ENCODE assay signal across 15 mouse cellular contexts in the genomic region with DNA sequence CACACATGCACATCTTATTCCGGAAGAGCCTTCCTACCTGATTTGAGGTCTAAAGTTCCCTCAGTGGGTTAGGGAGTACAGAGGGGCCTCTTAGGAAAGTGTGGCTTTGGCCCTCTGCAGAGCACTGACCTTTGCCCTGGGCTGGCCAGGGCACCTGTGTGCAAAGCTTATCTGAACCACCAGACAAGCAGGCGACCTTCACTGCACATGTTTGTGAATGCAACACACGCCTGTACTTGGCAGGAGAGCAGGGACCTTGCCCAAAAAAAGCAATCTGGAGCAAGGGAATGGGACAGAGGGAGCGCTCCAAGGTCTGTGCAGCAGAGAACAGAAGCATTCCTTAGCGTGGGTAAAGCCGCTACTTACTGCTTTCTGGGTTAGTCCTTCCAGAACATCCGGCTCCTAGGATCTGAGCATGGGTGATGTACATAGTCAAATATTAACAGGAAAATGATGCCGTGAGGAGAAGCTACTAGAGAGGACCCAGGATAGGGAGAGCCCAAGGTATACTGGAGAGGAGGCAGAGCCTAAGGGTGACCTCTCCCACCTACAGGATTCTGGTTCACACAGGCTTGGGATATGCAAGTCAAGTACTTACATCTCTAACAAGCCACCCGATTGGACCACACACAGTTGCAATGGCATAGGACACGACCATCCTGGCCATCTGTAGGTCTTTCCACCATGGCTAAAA. TPM values are rescaled to one million over a fixed set of nuclear protein-coding genes. Genes with fewer than 3 reads are reported as not detected.
DNase-seq lines count a peak whose midpoint lies in the region; ATAC-seq and TF ChIP-seq lines count a peak whose summit lies in the region.
"Had no signal": no experiment of that assay in that cellular context is flagged by ENCODE, and none has a peak within 500 bp of the region (broad histone marks: within the 10 kb centered on the region; RNA-seq: fewer than 3 reads in every experiment).

No protein-coding gene starts in this region.

- H3K27ac ChIP-seq in liver, embryonic 14.5 days = no peak overlapping the region
- H3K27ac ChIP-seq in hindbrain, embryonic 12.5 days = no peak overlapping the region
- H3K27ac ChIP-seq in neural tube, embryonic 15.5 days (replicated peaks) = no peak overlapping the region
- H3K27ac ChIP-seq: embryonic facial prominence, embryonic 15.5 days; forebrain, embryonic 15.5 days; midbrain, embryonic 12.5 days had no signal

- no peak overlapping the region for H3K9ac ChIP-seq in liver, embryonic 14.5 days (replicated peaks)
- H3K9ac ChIP-seq in hindbrain, embryonic 12.5 days = no peak overlapping the region
- no peak overlapping the region for H3K9ac ChIP-seq in neural tube, embryonic 15.5 days (replicated peaks)
- H3K9ac ChIP-seq: embryonic facial prominence, embryonic 15.5 days; forebrain, embryonic 15.5 days; midbrain, embryonic 12.5 days had no signal

- H3K4me1 ChIP-seq in liver, embryonic 14.5 days (replicated peaks; ENCODE audit: control insufficient read depth in 2 of 2, insufficient read depth in 2 of 2, low read length in 1 of 2) = peaks cover 0 to 8% of the 10 kb centered on the region in 2 experiments; a peak in 2 of 4 replicates
- H3K4me1 ChIP-seq in hindbrain, embryonic 12.5 days = peaks cover 13% of the 10 kb centered on the region
- peaks cover 5% of the 10 kb centered on the region; the same call in 1 of the 2 replicates for H3K4me1 ChIP-seq in neural tube, embryonic 15.5 days

- H3K36me3 ChIP-seq in liver, embryonic 14.5 days (replicated peaks; ENCODE audit: control insufficient read depth, insufficient read depth, low read depth) = no peaks in the 10 kb centered on the region
- H3K36me3 ChIP-seq in hindbrain, embryonic 12.5 days = no peaks in the 10 kb centered on the region
- no peaks in the 10 kb centered on the region for H3K36me3 ChIP-seq in neural tube, embryonic 15.5 days
- H3K36me3 ChIP-seq: embryonic facial prominence, embryonic 15.5 days; forebrain, embryonic 15.5 days; midbrain, embryonic 12.5 days had no signal

- no peak overlapping the region for H3K4me3 ChIP-seq in liver, embryonic 14.5 days (ENCODE audit: insufficient read depth in 1 of 2, low read depth in 2 of 2, low read length in 2 of 2)
- no peak overlapping the region for H3K4me3 ChIP-seq in hindbrain, embryonic 12.5 days
- H3K4me3 ChIP-seq in neural tube, embryonic 15.5 days (replicated peaks) = no peak overlapping the region
- H3K4me3 ChIP-seq: embryonic facial prominence, embryonic 15.5 days; forebrain, embryonic 15.5 days; midbrain, embryonic 12.5 days had no signal

- no peaks in the 10 kb centered on the region for H3K9me3 ChIP-seq in liver, embryonic 14.5 days (ENCODE audit: control insufficient read depth, low read length)
- no peaks in the 10 kb centered on the region for H3K9me3 ChIP-seq in hindbrain, embryonic 12.5 days (replicated peaks)
- H3K9me3 ChIP-seq in neural tube, embryonic 15.5 days (replicated peaks) = no peaks in the 10 kb centered on the region
- H3K9me3 ChIP-seq: embryonic facial prominence, embryonic 15.5 days; forebrain, embryonic 15.5 days; midbrain, embryonic 12.5 days had no signal

- no peak for TF ChIP-seq CTCF in liver, embryonic 14.5 days (IDR thresholded peaks at IDR 0.05; ENCODE audit: low read depth)

- 0 out of 2 replicates have a peak, but pooled peaks have one; percentile 21 for ATAC-seq in frontal cortex, adult (ENCODE audit: low TSS enrichment)
- ATAC-seq in liver, embryonic 14.5 days (ENCODE audit: insufficient read depth) = peak; percentile 67
- no peak for ATAC-seq in hindbrain, embryonic 12.5 days (ENCODE audit: low FRiP score)
- no peak for ATAC-seq in neural tube, embryonic 15.5 days (ENCODE audit: low FRiP score)
- ATAC-seq: forebrain, embryonic 15.5 days had no signal

- intact Hi-C loops in gastrocnemius, postnatal 14 days (cut with DNase I; ENCODE audit: low total_unique reads) = loop anchor here (2.0 kb wide), 1 partner anchor 152 kb away; no protein-coding TSS in a partner anchor

- no peak for TF ChIP-seq EP300 in liver, embryonic 14.5 days (IDR thresholded peaks at IDR 0.05; ENCODE audit: low read depth)

- no peak overlapping the region for H3K4me2 ChIP-seq in liver, embryonic 14.5 days (ENCODE audit: low read depth)
- H3K4me2 ChIP-seq in hindbrain, embryonic 12.5 days (replicated peaks) = no peak overlapping the region
- no peak overlapping the region for H3K4me2 ChIP-seq in neural tube, embryonic 15.5 days
- H3K4me2 ChIP-seq: embryonic facial prominence, embryonic 15.5 days; forebrain, embryonic 15.5 days; midbrain, embryonic 12.5 days had no signal

- WGBS in liver, embryonic 14.5 days (ENCODE audit: insufficient replicate concordance) = 58% methylated on average over 10 of the region's 10 CpGs
- WGBS in hindbrain, embryonic 12.5 days = 83% methylated on average over 10 of the region's 10 CpGs
- 79% methylated on average over 10 of the region's 10 CpGs for WGBS in neural tube, embryonic 15.5 days

- H3K27me3 ChIP-seq in liver, embryonic 14.5 days (ENCODE audit: control insufficient read depth, insufficient read depth, low read length) = no peaks in the 10 kb centered on the region
- no peaks in the 10 kb centered on the region for H3K27me3 ChIP-seq in hindbrain, embryonic 12.5 days
- H3K27me3 ChIP-seq in neural tube, embryonic 15.5 days (replicated peaks) = no peaks in the 10 kb centered on the region
- H3K27me3 ChIP-seq: embryonic facial prominence, embryonic 15.5 days; forebrain, embryonic 15.5 days had no signal

- no peak for DNase-seq in frontal cortex, postnatal 10 days (ENCODE audit: low spot score in 2 of 2)
- DNase-seq in ovary, adult 18-20 months (ENCODE audit: low spot score) = peak; percentile 40
- no peak for DNase-seq in ovary, postnatal 14 days (ENCODE audit: low spot score)
- no peak for DNase-seq in liver, embryonic 14.5 days (ENCODE audit: low read depth in 3 of 3, low spot score in 3 of 3)
- no peak for DNase-seq in gastrocnemius, postnatal 14 days
- DNase-seq: B cell, adult 2 months; left cerebral cortex, postnatal 4 days; lung, postnatal 10 days; spleen, adult 18-20 months had no signal

RNA-seq across cellular contexts. Expression of a gene that starts 19.1 kb away (rescaled TPM):
- 3.5 and 4.2 TPM in 2 replicates for polyA plus RNA-seq in liver, embryonic 14.5 days (2012; rRNA removed)
- polyA plus RNA-seq in liver, embryonic 14.5 days (2014; fragmentation: Nextera tagmentation; extraction: Ambion mirVana) = 3.1 and 3.5 TPM in 2 replicates
- 8.1 and 8.8 TPM in 2 replicates for polyA plus RNA-seq in hindbrain, embryonic 12.5 days (2016; fragmentation: Nextera tagmentation; extraction: Ambion mirVana)
- 5.5 and 7.4 TPM in 2 replicates for polyA plus RNA-seq in neural tube, embryonic 15.5 days (2015; fragmentation: Nextera tagmentation; extraction: Ambion mirVana)
- total RNA-seq in gastrocnemius, postnatal 14 days (2021) = 1 to 10 TPM; 8.3 to 9.5 TPM

RNA-seq across cellular contexts. Expression of a gene that starts 38.9 kb away (rescaled TPM):
- polyA plus RNA-seq in liver, embryonic 14.5 days (2012; rRNA removed) = 12.2 and 24.0 TPM in 2 replicates
- polyA plus RNA-seq in liver, embryonic 14.5 days (2014; fragmentation: Nextera tagmentation; extraction: Ambion mirVana) = 36.5 and 37.0 TPM in 2 replicates
- 70.1 and 75.0 TPM in 2 replicates for polyA plus RNA-seq in hindbrain, embryonic 12.5 days (2016; fragmentation: Nextera tagmentation; extraction: Ambion mirVana)
- 42.3 and 47.5 TPM in 2 replicates for polyA plus RNA-seq in neural tube, embryonic 15.5 days (2015; fragmentation: Nextera tagmentation; extraction: Ambion mirVana)
- total RNA-seq in gastrocnemius, postnatal 14 days (2021) = 10 to 100 TPM; 18.4 to 19.7 TPM

Comparison
In these comparisons a context has a peak if more than half of its experiments do, and no peak if none do; other contexts are left out.
1. ATAC-seq: peak in frontal cortex, adult (single experiment) and liver, embryonic 14.5 days (single experiment); none in hindbrain, embryonic 12.5 days (single experiment) and neural tube, embryonic 15.5 days (single experiment).